Mouse (Mus musculus): ENCODE results near the gene Tomm20l. TPM values are rescaled to one million over a fixed set of nuclear protein-coding genes. Genes with fewer than 3 reads are reported as not detected.
"Not testable (repeated sequence)": the region's sequence is repeated elsewhere in the genome, so short reads cannot be mapped to it uniquely, and the experiment has no call there.

Gene Tomm20l
- not detected in 2 replicates for total RNA-seq (2012; rRNA removed)

DNA sequence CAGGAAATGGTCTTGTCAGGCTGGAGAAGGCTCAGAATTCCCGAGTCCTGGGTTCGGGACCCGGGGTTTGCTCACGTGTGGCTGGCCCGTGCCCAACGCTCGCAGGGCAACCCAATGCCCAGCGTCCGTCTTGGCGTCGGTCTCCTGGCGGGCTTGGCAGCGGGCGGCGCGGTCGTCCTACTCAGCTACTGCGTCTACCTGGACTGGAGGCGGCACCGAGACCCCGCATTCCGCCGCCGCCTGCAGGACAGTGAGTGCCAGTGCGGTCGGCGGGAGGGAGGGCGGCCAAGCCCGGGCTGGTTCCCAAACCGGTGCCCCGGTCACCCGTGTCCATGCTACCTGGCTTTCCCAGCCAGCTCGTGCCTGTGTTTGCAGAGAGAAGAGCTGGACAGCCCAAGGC is at the start of gene Tomm20l:
Tomm20l (plus strand) TSS at position 98 of the 400 bp plus-strand sequence.
- Histone ChIP-seq H3K9me3 (ENCODE audit: control insufficient read depth, insufficient read depth, low read depth, low read length) (no peaks in the 10 kb centered on the region), H3K36me3 (ENCODE audit: control insufficient read depth, insufficient read depth, low read length, poor library complexity, severe bottlenecking) (no peaks in the 10 kb centered on the region), H3K27ac (ENCODE audit: insufficient read depth, low read depth, low read length, poor library complexity, severe bottlenecking) (no peak within 1 kb of the TSS), H3K4me3 (ENCODE audit: insufficient read depth in 1 of 2, low read depth in 1 of 2, low read length in 2 of 2, poor library complexity in 1 of 2, severe bottlenecking in 1 of 2) (peak within 1 kb of the TSS; percentile 56 to 63), H3K4me1 (ENCODE audit: control insufficient read depth in 2 of 2, insufficient read depth in 2 of 2, low read length in 2 of 2, poor library complexity in 1 of 2) (no peaks in the 10 kb centered on the region), H3K9ac (ENCODE audit: insufficient read depth, low read depth, low read length, poor library complexity, severe bottlenecking) (peak within 1 kb of the TSS; percentile 46)
- DNase-seq (ENCODE audit: low read depth, low spot score) = no peak
- in situ Hi-C loops (cut with MboI; ENCODE audit: low sequenced_read_pairs in 2 of 2, unreplicated experiment in 2 of 2) = no loop called here
- TF ChIP-seq CHD2 (IDR thresholded peaks at IDR 0.05; ENCODE audit: low read depth, low read length) = no peak
- TF ChIP-seq ZNF384 (IDR thresholded peaks at IDR 0.05; ENCODE audit: low read depth, low read length) = no peak
- TF ChIP-seq ZC3H11A (IDR thresholded peaks at IDR 0.05; ENCODE audit: borderline replicate concordance, low read depth, low read length) = no peak
- TF ChIP-seq HCFC1 (IDR thresholded peaks at IDR 0.05; ENCODE audit: borderline replicate concordance, insufficient read depth, low read length) = no peak

DNA sequence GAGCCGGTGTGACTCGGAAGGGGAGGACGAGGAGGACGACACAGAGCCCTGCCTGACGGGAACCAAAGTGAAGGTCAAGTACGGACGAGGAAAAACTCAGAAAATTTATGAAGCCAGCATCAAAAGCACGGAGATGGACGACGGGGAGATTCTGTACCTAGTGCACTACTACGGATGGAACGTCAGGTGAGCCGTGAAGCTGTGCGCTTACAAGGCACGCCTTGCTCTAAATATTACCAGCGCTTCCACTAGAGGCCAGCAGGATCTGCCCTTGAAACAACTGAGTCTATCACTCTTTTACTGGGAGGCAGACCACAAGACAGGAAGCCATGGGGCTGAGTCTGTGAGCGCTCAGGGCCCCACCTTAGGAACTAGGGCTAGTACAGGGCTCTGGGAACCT is 41.4 kb upstream of the Tomm20l start:
- Histone ChIP-seq H3K27ac (ENCODE audit: insufficient read depth, low read depth, low read length, poor library complexity, severe bottlenecking) (no peak overlapping the region), H3K4me1 (ENCODE audit: control insufficient read depth in 2 of 2, insufficient read depth in 2 of 2, low read length in 2 of 2, poor library complexity in 1 of 2) (no peaks in the 10 kb centered on the region), H3K36me3 (ENCODE audit: control insufficient read depth, insufficient read depth, low read length, poor library complexity, severe bottlenecking) (peaks cover 22% of the 10 kb centered on the region), H3K9me3 (ENCODE audit: control insufficient read depth, insufficient read depth, low read depth, low read length) (no peaks in the 10 kb centered on the region), H3K4me3 (ENCODE audit: insufficient read depth in 1 of 2, low read depth in 1 of 2, low read length in 2 of 2, poor library complexity in 1 of 2, severe bottlenecking in 1 of 2) (no peak overlapping the region), H3K9ac (ENCODE audit: insufficient read depth, low read depth, low read length, poor library complexity, severe bottlenecking) (no peak overlapping the region)
- DNase-seq (ENCODE audit: low read depth, low spot score) = no peak
- in situ Hi-C loops (cut with MboI; ENCODE audit: low sequenced_read_pairs in 2 of 2, unreplicated experiment in 2 of 2) = no loop called here
- TF ChIP-seq MAFK (IDR thresholded peaks at IDR 0.05; ENCODE audit: insufficient read depth, low read depth, low read length) (no peak), ZC3H11A (IDR thresholded peaks at IDR 0.05; ENCODE audit: borderline replicate concordance, low read depth, low read length) (no peak), HCFC1 (IDR thresholded peaks at IDR 0.05; ENCODE audit: borderline replicate concordance, insufficient read depth, low read length) (no peak), CHD2 (IDR thresholded peaks at IDR 0.05; ENCODE audit: low read depth, low read length) (no peak), ZNF384 (IDR thresholded peaks at IDR 0.05; ENCODE audit: low read depth, low read length) (no peak)

DNA sequence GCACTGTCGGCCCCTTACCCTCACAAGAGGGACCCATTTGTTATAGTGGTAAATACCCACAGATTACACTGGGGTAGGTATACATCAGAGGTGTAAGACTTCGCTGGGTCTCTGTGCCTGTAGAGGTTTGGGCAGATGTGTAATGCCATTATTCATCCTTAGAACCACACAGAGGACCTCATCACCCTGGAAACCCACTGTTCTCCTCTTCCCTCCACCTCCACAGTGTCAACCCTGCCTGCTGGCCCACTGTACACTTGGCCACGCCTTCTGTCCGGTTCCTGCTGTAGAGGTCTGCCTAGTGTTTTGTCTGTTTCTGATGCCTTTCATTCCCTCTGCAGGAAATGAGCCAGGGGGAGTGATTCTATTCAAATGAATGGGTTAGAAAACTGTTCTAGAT is 39.2 kb upstream of the Tomm20l start:
- H3K9ac ChIP-seq (ENCODE audit: insufficient read depth, low read depth, low read length, poor library complexity, severe bottlenecking) = no peak overlapping the region
- in situ Hi-C loops (cut with MboI; ENCODE audit: low sequenced_read_pairs in 2 of 2, unreplicated experiment in 2 of 2) = no loop called here
- H3K4me3 ChIP-seq (ENCODE audit: insufficient read depth in 1 of 2, low read depth in 1 of 2, low read length in 2 of 2, poor library complexity in 1 of 2, severe bottlenecking in 1 of 2) = no peak overlapping the region
- no peak overlapping the region for H3K27ac ChIP-seq (ENCODE audit: insufficient read depth, low read depth, low read length, poor library complexity, severe bottlenecking)
- H3K4me1 ChIP-seq (ENCODE audit: control insufficient read depth in 2 of 2, insufficient read depth in 2 of 2, low read length in 2 of 2, poor library complexity in 1 of 2) = no peaks in the 10 kb centered on the region
- DNase-seq (ENCODE audit: low read depth, low spot score) = no peak
- no peak for TF ChIP-seq CHD2 (IDR thresholded peaks at IDR 0.05; ENCODE audit: low read depth, low read length)
- TF ChIP-seq ZC3H11A (IDR thresholded peaks at IDR 0.05; ENCODE audit: borderline replicate concordance, low read depth, low read length) = no peak
- no peak for TF ChIP-seq MAFK (IDR thresholded peaks at IDR 0.05; ENCODE audit: insufficient read depth, low read depth, low read length)
- TF ChIP-seq ZNF384 (IDR thresholded peaks at IDR 0.05; ENCODE audit: low read depth, low read length) = no peak
- no peak for TF ChIP-seq HCFC1 (IDR thresholded peaks at IDR 0.05; ENCODE audit: borderline replicate concordance, insufficient read depth, low read length)
- H3K9me3 ChIP-seq (ENCODE audit: control insufficient read depth, insufficient read depth, low read depth, low read length) = no peaks in the 10 kb centered on the region
- H3K36me3 ChIP-seq (ENCODE audit: control insufficient read depth, insufficient read depth, low read length, poor library complexity, severe bottlenecking) = peaks cover 38% of the 10 kb centered on the region

DNA sequence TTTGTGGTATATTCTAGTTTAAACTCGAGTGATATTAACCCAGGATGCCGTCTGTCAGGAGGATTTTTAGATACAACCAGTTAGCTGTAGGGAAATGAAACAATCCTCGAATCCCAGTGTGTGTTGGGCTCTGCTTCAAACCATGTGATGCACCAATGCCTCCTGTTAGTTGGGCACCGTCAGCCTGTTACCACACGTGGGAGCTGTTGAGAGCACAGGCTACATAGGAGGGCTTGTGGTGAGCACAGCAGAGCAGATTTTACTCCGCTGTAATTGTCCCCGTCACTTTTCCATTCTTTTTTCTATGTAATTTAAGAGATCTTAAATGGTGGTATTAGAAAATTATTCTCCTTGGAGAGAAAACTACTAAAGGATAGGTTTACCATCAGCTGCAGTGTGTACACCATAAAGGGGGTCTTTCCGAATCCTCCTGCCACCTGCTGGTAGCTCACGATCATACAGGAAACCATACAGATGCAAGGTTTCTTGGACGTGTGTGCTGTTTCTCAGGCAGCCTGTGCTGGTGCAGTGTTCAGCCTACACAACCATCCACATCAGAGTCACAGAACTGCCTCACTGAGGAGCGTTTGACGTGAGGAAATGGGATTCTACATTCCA is 38.0 kb upstream of the Tomm20l start:
- DNase-seq (ENCODE audit: low read depth, low spot score) = peak; percentile 61

DNA sequence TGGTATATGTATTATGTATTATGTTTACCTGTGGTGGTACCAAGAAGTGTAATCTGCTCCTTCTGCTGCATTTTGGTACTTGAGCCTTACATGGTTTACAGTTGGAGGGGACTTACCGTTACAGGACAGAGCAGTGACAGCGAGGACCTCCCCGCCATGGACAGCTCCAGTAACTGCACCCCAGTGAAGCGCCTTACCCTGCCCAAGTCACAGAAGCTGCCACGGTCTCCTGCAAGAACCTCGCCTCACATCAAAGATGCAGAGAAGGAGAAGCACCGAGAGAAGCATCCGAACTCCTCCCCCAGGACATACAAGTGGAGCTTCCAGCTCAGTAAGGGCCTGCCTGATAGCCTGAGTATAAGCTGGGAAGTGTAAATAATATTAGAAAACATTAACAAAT is 24.9 kb upstream of the Tomm20l start:
- Histone ChIP-seq H3K9ac (ENCODE audit: insufficient read depth, low read depth, low read length, poor library complexity, severe bottlenecking) (no peak overlapping the region), H3K36me3 (ENCODE audit: control insufficient read depth, insufficient read depth, low read length, poor library complexity, severe bottlenecking) (peaks cover 7% of the 10 kb centered on the region; the same call in 1 of the 2 replicates), H3K4me1 (ENCODE audit: control insufficient read depth in 2 of 2, insufficient read depth in 2 of 2, low read length in 2 of 2, poor library complexity in 1 of 2) (no peaks in the 10 kb centered on the region), H3K27ac (ENCODE audit: insufficient read depth, low read depth, low read length, poor library complexity, severe bottlenecking) (no peak overlapping the region), H3K9me3 (ENCODE audit: control insufficient read depth, insufficient read depth, low read depth, low read length) (no peaks in the 10 kb centered on the region), H3K4me3 (ENCODE audit: insufficient read depth in 1 of 2, low read depth in 1 of 2, low read length in 2 of 2, poor library complexity in 1 of 2, severe bottlenecking in 1 of 2) (no peak overlapping the region)
- no peak for DNase-seq (ENCODE audit: low read depth, low spot score)
- no peak for TF ChIP-seq ZNF384 (IDR thresholded peaks at IDR 0.05; ENCODE audit: low read depth, low read length)
- no peak for TF ChIP-seq CHD2 (IDR thresholded peaks at IDR 0.05; ENCODE audit: low read depth, low read length)
- TF ChIP-seq ZC3H11A (IDR thresholded peaks at IDR 0.05; ENCODE audit: borderline replicate concordance, low read depth, low read length) = no peak
- no peak for TF ChIP-seq HCFC1 (IDR thresholded peaks at IDR 0.05; ENCODE audit: borderline replicate concordance, insufficient read depth, low read length)
- TF ChIP-seq MAFK (IDR thresholded peaks at IDR 0.05; ENCODE audit: insufficient read depth, low read depth, low read length) = no peak
- in situ Hi-C loops (cut with MboI; ENCODE audit: low sequenced_read_pairs in 2 of 2, unreplicated experiment in 2 of 2) = no loop called here

More for the DNA sequence above, 38.0 kb upstream of the Tomm20l start:
- in situ Hi-C loops (cut with MboI; ENCODE audit: low sequenced_read_pairs in 2 of 2, unreplicated experiment in 2 of 2) = no loop called here
- no peak overlapping the region for H3K4me3 ChIP-seq (ENCODE audit: insufficient read depth in 1 of 2, low read depth in 1 of 2, low read length in 2 of 2, poor library complexity in 1 of 2, severe bottlenecking in 1 of 2)
- no peaks in the 10 kb centered on the region for H3K9me3 ChIP-seq (ENCODE audit: control insufficient read depth, insufficient read depth, low read depth, low read length)
- H3K36me3 ChIP-seq (ENCODE audit: control insufficient read depth, insufficient read depth, low read length, poor library complexity, severe bottlenecking) = peaks cover 33% of the 10 kb centered on the region
- TF ChIP-seq CHD2 (IDR thresholded peaks at IDR 0.05; ENCODE audit: low read depth, low read length) (no peak), ZNF384 (IDR thresholded peaks at IDR 0.05; ENCODE audit: low read depth, low read length) (no peak)
- no peak overlapping the region for H3K9ac ChIP-seq (ENCODE audit: insufficient read depth, low read depth, low read length, poor library complexity, severe bottlenecking)
- H3K27ac ChIP-seq (ENCODE audit: insufficient read depth, low read depth, low read length, poor library complexity, severe bottlenecking) = no peak overlapping the region
- H3K4me1 ChIP-seq (ENCODE audit: control insufficient read depth in 2 of 2, insufficient read depth in 2 of 2, low read length in 2 of 2, poor library complexity in 1 of 2) = no peaks in the 10 kb centered on the region

DNA sequence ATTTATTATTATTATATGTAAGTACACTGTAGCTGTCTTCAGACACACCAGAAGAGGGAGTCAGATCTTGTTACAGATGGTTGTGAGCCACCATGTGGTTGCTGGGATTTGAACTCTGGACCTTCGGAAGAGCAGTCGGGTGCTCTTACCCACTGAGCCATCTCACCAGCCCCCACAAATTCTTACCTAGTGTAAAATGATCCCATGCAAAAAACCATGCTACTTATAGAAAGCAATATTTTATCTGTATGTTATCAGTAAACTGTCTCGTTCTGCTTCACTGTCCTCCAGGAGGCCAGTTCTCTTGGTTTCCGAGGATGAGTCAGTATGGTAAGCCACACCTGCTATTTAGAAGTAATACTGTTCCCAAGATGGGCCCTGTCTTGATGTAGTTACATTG is 7.0 kb upstream of the Tomm20l start:
- H3K36me3 ChIP-seq (ENCODE audit: control insufficient read depth, insufficient read depth, low read length, poor library complexity, severe bottlenecking); H3K4me3 ChIP-seq (ENCODE audit: insufficient read depth in 1 of 2, low read depth in 1 of 2, low read length in 2 of 2, poor library complexity in 1 of 2, severe bottlenecking in 1 of 2); H3K9ac ChIP-seq (ENCODE audit: insufficient read depth, low read depth, low read length, poor library complexity, severe bottlenecking); H3K9me3 ChIP-seq (ENCODE audit: control insufficient read depth, insufficient read depth, low read depth, low read length); in situ Hi-C loops (cut with MboI; ENCODE audit: low sequenced_read_pairs in 2 of 2, unreplicated experiment in 2 of 2); H3K4me1 ChIP-seq (ENCODE audit: control insufficient read depth in 2 of 2, insufficient read depth in 2 of 2, low read length in 2 of 2, poor library complexity in 1 of 2); H3K27ac ChIP-seq (ENCODE audit: insufficient read depth, low read depth, low read length, poor library complexity, severe bottlenecking); DNase-seq (ENCODE audit: low read depth, low spot score): not testable (repeated sequence)

Data from ES-E14 (cell line).